Mouse (Mus musculus): ENCODE measurements around the gene Hps3. TPM values are rescaled to one million over a fixed set of nuclear protein-coding genes. Genes with fewer than 3 reads are reported as not detected.
"Not testable (repeated sequence)": the region's sequence is repeated elsewhere in the genome, so short reads cannot be mapped to it uniquely, and the experiment has no call there.

Gene Hps3
- polyA plus RNA-seq, 1 experiment from 2014 or later: 12.5 TPM

- 73% methylated on average over 3 of the region's 3 CpGs for WGBS
- Histone ChIP-seq H3K27ac (ENCODE audit: low read depth, low read length) (no peak overlapping the region), H3K4me2 (replicated peaks; ENCODE audit: low read depth, low read length) (no peak overlapping the region), H3K36me3 (ENCODE audit: control insufficient read depth, insufficient read depth, low read length) (no peaks in the 10 kb centered on the region), H3K4me1 (ENCODE audit: control insufficient read depth, insufficient read depth, low read length) (no peaks in the 10 kb centered on the region), H3K27me3 (ENCODE audit: control insufficient read depth, insufficient read depth, low read length) (no peaks in the 10 kb centered on the region), H3K4me3 (ENCODE audit: low read length) (no peak overlapping the region), H3K9ac (ENCODE audit: low read depth, low read length) (no peak overlapping the region), H3K9me3 (ENCODE audit: control insufficient read depth, low read length) (no peaks in the 10 kb centered on the region)
- no peak for ATAC-seq (ENCODE audit: low FRiP score, low TSS enrichment)
Observed at GRCm38 (mm10) chr3:19962769-19963513, 72.2 kb downstream of the Hps3 start.

- H3K9me3 ChIP-seq (ENCODE audit: control insufficient read depth, low read length): no peaks in the 10 kb centered on the region
- 87% methylated on average over 2 of the region's 2 CpGs for whole genome bisulfite sequencing
- H3K27ac ChIP-seq (ENCODE audit: low read depth, low read length): no peak overlapping the region
- H3K36me3 ChIP-seq (ENCODE audit: control insufficient read depth, insufficient read depth, low read length): no peaks in the 10 kb centered on the region
- H3K9ac ChIP-seq (ENCODE audit: low read depth, low read length): no peak overlapping the region
- no peak overlapping the region for H3K4me3 ChIP-seq (ENCODE audit: low read length)
- no peaks in the 10 kb centered on the region for H3K4me1 ChIP-seq (ENCODE audit: control insufficient read depth, insufficient read depth, low read length)
- no peak overlapping the region for H3K4me2 ChIP-seq (replicated peaks; ENCODE audit: low read depth, low read length)
- no peaks in the 10 kb centered on the region for H3K27me3 ChIP-seq (ENCODE audit: control insufficient read depth, insufficient read depth, low read length)
- no peak for ATAC-seq (ENCODE audit: low FRiP score, low TSS enrichment)
Observed at GRCm38 (mm10) chr3:19961341-19961740, 73.8 kb downstream of the Hps3 start.

DNA sequence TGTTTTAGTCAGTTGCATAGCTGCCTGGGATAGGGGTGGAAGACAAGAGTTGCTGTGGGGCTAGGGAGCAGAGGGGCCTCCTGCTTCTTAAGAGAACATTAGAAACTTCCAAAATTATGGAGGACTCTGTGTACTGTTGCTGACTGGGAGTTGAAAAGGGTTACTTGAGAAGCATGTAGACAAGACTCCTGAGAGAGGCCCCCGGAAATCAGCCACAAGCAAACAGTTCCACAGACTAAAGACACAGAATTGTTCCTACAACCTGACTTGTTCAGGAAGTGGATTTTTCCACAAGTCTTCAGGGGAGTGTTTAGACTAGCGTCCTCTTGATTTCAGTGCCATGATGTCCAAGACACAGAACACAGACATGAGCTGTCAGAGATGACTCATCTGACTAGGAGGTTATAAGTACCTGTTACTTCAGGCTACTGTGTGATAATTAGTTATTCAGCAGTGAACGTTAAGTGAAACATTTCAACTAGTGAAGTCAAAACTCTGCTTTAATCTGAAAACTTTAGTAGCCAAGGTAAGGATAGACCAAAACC lies 74.5 kb downstream of the Hps3 start:
- Histone ChIP-seq H3K27me3 (ENCODE audit: control insufficient read depth, insufficient read depth, low read length) (no peaks in the 10 kb centered on the region), H3K36me3 (ENCODE audit: control insufficient read depth, insufficient read depth, low read length) (no peaks in the 10 kb centered on the region), H3K9ac (ENCODE audit: low read depth, low read length) (no peak overlapping the region), H3K4me2 (replicated peaks; ENCODE audit: low read depth, low read length) (no peak overlapping the region), H3K9me3 (ENCODE audit: control insufficient read depth, low read length) (no peaks in the 10 kb centered on the region), H3K27ac (ENCODE audit: low read depth, low read length) (no peak overlapping the region), H3K4me1 (ENCODE audit: control insufficient read depth, insufficient read depth, low read length) (no peaks in the 10 kb centered on the region), H3K4me3 (ENCODE audit: low read length) (no peak overlapping the region)
- 77% methylated on average over 3 of the region's 3 CpGs for WGBS
- ATAC-seq (ENCODE audit: low FRiP score, low TSS enrichment): no peak

GRCm38 (mm10) chr3:19958983-19959382 lies 76.1 kb downstream of the Hps3 start:
- Histone ChIP-seq H3K4me3 (ENCODE audit: low read length) (no peak overlapping the region), H3K36me3 (ENCODE audit: control insufficient read depth, insufficient read depth, low read length) (no peaks in the 10 kb centered on the region), H3K4me2 (replicated peaks; ENCODE audit: low read depth, low read length) (no peak overlapping the region), H3K27ac (ENCODE audit: low read depth, low read length) (no peak overlapping the region), H3K9me3 (ENCODE audit: control insufficient read depth, low read length) (no peaks in the 10 kb centered on the region), H3K4me1 (ENCODE audit: control insufficient read depth, insufficient read depth, low read length) (no peaks in the 10 kb centered on the region), H3K27me3 (ENCODE audit: control insufficient read depth, insufficient read depth, low read length) (no peaks in the 10 kb centered on the region), H3K9ac (ENCODE audit: low read depth, low read length) (no peak overlapping the region)
- WGBS: 83% methylated on average over 1 of the region's 1 CpGs
- no peak for ATAC-seq (ENCODE audit: low FRiP score, low TSS enrichment)

- Histone ChIP-seq H3K27ac (ENCODE audit: low read depth, low read length) (no peak overlapping the region), H3K4me1 (ENCODE audit: control insufficient read depth, insufficient read depth, low read length) (no peaks in the 10 kb centered on the region), H3K4me3 (ENCODE audit: low read length) (no peak overlapping the region), H3K9ac (ENCODE audit: low read depth, low read length) (no peak overlapping the region), H3K9me3 (ENCODE audit: control insufficient read depth, low read length) (no peaks in the 10 kb centered on the region), H3K27me3 (ENCODE audit: control insufficient read depth, insufficient read depth, low read length) (no peaks in the 10 kb centered on the region), H3K4me2 (replicated peaks; ENCODE audit: low read depth, low read length) (no peak overlapping the region), H3K36me3 (ENCODE audit: control insufficient read depth, insufficient read depth, low read length) (no peaks in the 10 kb centered on the region)
- no peak for ATAC-seq (ENCODE audit: low FRiP score, low TSS enrichment)
Observed at GRCm38 (mm10) chr3:19958031-19958430, 77.1 kb downstream of the Hps3 start.

DNA sequence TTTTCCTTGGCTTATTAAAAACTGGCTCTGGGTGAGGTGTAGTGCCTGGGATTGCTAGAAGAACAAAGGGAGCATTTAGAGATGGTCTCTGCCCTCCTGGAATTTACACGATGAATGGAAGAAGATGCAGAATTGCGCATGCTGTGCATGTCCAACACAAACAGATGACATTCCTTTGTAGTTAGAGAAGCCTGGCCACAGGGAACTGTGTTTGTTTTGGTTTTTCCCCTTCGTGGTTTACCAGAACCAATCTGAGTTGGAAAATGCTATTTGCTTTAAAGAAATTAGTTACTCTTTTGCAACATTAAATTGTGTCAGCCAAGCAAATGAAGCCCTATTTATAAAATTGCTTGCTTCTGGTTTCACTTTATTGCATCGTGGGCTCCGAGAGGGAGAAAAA lies 78.2 kb downstream of the Hps3 start, which contains the start of gene Cp:
Cp (plus strand) TSS at position 170 of the 400 bp plus-strand sequence.
- no peak for ATAC-seq (ENCODE audit: low FRiP score, low TSS enrichment)
- WGBS: 72% methylated on average over 5 of the region's 5 CpGs
- no peaks in the 10 kb centered on the region for H3K9me3 ChIP-seq (ENCODE audit: control insufficient read depth, low read length)

DNA sequence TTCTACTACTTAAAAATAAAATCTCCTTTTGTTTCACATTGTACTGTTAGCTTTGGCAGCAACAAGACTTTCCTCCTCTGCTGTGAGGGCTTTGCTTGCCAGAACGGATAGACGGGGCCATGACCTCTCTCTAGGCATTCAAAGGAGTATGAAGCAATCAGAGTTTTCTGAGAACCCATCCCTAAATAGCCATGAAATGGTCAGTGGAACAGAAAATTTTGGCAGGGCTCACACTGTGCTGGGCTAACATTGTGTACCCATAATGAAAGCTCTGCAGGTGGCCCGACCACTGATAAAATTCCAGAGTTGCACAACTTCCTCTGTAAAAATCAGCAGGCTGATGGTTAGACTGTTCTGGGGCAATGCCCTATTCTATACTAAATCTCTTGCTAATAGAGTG lies 81.2 kb downstream of the Hps3 start:
- WGBS: 64% methylated on average over 3 of the region's 3 CpGs
- H3K27ac ChIP-seq (ENCODE audit: low read depth, low read length): no peak overlapping the region
- no peak for ATAC-seq (ENCODE audit: low FRiP score, low TSS enrichment)

More for the DNA sequence above, 78.2 kb downstream of the Hps3 start, which contains the start of gene Cp:
- H3K36me3 ChIP-seq (ENCODE audit: control insufficient read depth, insufficient read depth, low read length): no peaks in the 10 kb centered on the region
- H3K4me3 ChIP-seq (ENCODE audit: low read length): no peak within 1 kb of the TSS
- no peaks in the 10 kb centered on the region for H3K4me1 ChIP-seq (ENCODE audit: control insufficient read depth, insufficient read depth, low read length)
- no peaks in the 10 kb centered on the region for H3K27me3 ChIP-seq (ENCODE audit: control insufficient read depth, insufficient read depth, low read length)
- H3K27ac ChIP-seq (ENCODE audit: low read depth, low read length): no peak within 1 kb of the TSS
- no peak within 1 kb of the TSS for H3K4me2 ChIP-seq (replicated peaks; ENCODE audit: low read depth, low read length)
- H3K9ac ChIP-seq (ENCODE audit: low read depth, low read length): no peak within 1 kb of the TSS

DNA sequence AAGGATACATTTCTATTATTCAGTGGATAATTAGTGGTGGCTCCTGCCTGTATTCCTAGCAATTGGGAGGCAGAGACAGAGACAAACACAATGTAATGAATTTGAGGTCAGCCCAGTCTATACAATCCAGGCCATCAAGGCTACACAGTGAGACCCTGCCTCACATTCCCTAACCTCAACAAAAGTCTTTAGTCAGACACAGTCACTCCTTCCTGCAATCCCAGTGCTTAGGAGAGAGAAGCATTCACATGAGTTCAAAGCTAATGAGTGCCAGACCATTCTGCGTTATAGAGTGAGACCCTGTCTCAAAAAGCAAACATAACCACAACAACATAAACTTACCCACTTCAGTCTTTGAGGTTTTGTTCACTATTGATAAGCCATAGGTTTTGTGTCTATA lies 81.7 kb downstream of the Hps3 start:
- Histone ChIP-seq H3K27ac (ENCODE audit: low read depth, low read length) (no peak overlapping the region), H3K9me3 (ENCODE audit: control insufficient read depth, low read length) (no peaks in the 10 kb centered on the region), H3K36me3 (ENCODE audit: control insufficient read depth, insufficient read depth, low read length) (no peaks in the 10 kb centered on the region), H3K4me2 (replicated peaks; ENCODE audit: low read depth, low read length) (no peak overlapping the region), H3K9ac (ENCODE audit: low read depth, low read length) (no peak overlapping the region), H3K27me3 (ENCODE audit: control insufficient read depth, insufficient read depth, low read length) (no peaks in the 10 kb centered on the region), H3K4me1 (ENCODE audit: control insufficient read depth, insufficient read depth, low read length) (no peaks in the 10 kb centered on the region), H3K4me3 (ENCODE audit: low read length) (no peak overlapping the region)
- WGBS: 79% methylated on average over 1 of the region's 1 CpGs
- no peak for ATAC-seq (ENCODE audit: low FRiP score, low TSS enrichment)

More for the DNA sequence above, 81.2 kb downstream of the Hps3 start:
- H3K36me3 ChIP-seq (ENCODE audit: control insufficient read depth, insufficient read depth, low read length): no peaks in the 10 kb centered on the region
- no peaks in the 10 kb centered on the region for H3K4me1 ChIP-seq (ENCODE audit: control insufficient read depth, insufficient read depth, low read length)
- H3K9ac ChIP-seq (ENCODE audit: low read depth, low read length): no peak overlapping the region
- no peak overlapping the region for H3K4me2 ChIP-seq (replicated peaks; ENCODE audit: low read depth, low read length)
- no peaks in the 10 kb centered on the region for H3K9me3 ChIP-seq (ENCODE audit: control insufficient read depth, low read length)
- H3K27me3 ChIP-seq (ENCODE audit: control insufficient read depth, insufficient read depth, low read length): no peaks in the 10 kb centered on the region
- H3K4me3 ChIP-seq (ENCODE audit: low read length): no peak overlapping the region

DNA sequence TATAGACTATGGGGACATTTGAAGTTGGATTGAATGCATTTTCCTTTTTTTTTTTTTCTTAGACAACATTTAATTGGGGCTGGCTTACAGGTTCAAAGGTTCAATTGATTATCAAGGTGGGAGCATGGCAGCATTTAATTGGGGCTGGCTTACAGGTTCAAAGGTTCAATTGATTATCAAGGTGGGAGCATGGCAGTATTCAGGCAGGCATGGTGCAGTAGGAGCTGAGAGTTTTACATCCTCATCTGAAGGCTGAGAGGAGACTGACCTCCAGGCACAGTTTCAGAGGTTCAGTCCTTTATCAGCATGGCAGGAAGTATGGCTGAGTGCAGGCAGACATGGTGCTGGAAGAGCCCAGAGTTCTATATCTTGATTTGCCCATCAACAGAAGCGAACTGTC lies 85.7 kb downstream of the Hps3 start:
- 84% methylated on average over 1 of the region's 1 CpGs for WGBS
- not testable (repeated sequence) for H3K4me3 ChIP-seq (ENCODE audit: low read length); ATAC-seq (ENCODE audit: low FRiP score, low TSS enrichment); H3K4me2 ChIP-seq (replicated peaks; ENCODE audit: low read depth, low read length); H3K36me3 ChIP-seq (ENCODE audit: control insufficient read depth, insufficient read depth, low read length); H3K9ac ChIP-seq (ENCODE audit: low read depth, low read length); H3K9me3 ChIP-seq (ENCODE audit: control insufficient read depth, low read length); H3K4me1 ChIP-seq (ENCODE audit: control insufficient read depth, insufficient read depth, low read length); H3K27me3 ChIP-seq (ENCODE audit: control insufficient read depth, insufficient read depth, low read length); H3K27ac ChIP-seq (ENCODE audit: low read depth, low read length)

Data from kidney, embryonic 14.5 days (tissue).